In the genomic region with DNA sequence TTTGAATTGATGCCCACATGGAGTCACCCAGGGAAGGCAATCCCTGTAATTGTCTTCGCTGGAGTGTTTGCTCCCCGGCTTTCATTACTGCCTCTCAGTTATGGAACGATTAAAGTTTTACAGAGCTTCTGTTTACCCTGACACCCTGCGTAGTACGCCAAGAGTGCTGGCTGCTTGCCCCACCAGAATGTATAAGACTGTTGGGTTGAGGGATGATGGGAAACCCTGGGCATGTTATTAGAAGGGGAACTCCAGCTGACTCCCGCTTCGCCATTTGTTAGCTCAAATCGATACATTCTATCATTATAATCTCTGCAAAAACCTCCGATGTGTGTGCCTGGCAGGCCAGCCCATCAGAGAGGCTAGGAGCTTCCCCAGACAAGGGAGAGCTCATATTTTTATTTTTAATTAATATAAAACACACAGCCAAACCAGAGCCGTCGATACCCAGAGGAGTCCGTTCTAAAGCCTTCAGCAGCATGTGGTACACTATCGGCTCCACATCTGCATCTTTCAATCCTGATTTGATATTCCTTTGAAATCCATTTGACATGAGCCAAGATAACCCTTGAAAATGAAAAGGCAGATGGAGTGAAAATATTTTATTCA, we compare ENCODE assay signal across 21 mouse cellular contexts.
A peak's percentile ranks its signal among the peaks of the same experiment; 100 is the strongest.
DNase-seq lines count a peak whose midpoint lies in the region; ATAC-seq and TF ChIP-seq lines count a peak whose summit lies in the region.
"Had no signal": no experiment of that assay in that cellular context is flagged by ENCODE, and none has a peak within 500 bp of the region (broad histone marks: within the 10 kb centered on the region; RNA-seq: fewer than 3 reads in every experiment).

No protein-coding gene starts in this region.

- H3K9me3 ChIP-seq in midbrain, embryonic 15.5 days: no peaks in the 10 kb centered on the region
- H3K9me3 ChIP-seq: embryonic facial prominence, embryonic 10.5 days; neural tube, embryonic 12.5 days; stomach, embryonic 15.5 days had no signal

- peak overlapping the region; percentile 38; the same call in 1 of the 2 replicates for H3K27ac ChIP-seq in midbrain, embryonic 15.5 days
- H3K27ac ChIP-seq: embryonic facial prominence, embryonic 10.5 days; kidney, postnatal 0 days; neural tube, embryonic 12.5 days; stomach, embryonic 15.5 days had no signal

- no peak overlapping the region; the same call in 1 of the 2 replicates for H3K4me3 ChIP-seq in midbrain, embryonic 15.5 days
- H3K4me3 ChIP-seq: embryonic facial prominence, embryonic 10.5 days; neural tube, embryonic 12.5 days; stomach, embryonic 15.5 days had no signal

- H3K36me3 ChIP-seq in midbrain, embryonic 15.5 days (replicated peaks): no peaks in the 10 kb centered on the region
- H3K36me3 ChIP-seq: embryonic facial prominence, embryonic 10.5 days; neural tube, embryonic 12.5 days; stomach, embryonic 15.5 days had no signal

- no peaks in the 10 kb centered on the region for H3K27me3 ChIP-seq in midbrain, embryonic 15.5 days (replicated peaks)
- H3K27me3 ChIP-seq: neural tube, embryonic 12.5 days; stomach, embryonic 15.5 days had no signal

- intact Hi-C loops in left cerebral cortex, postnatal 14 days (cut with DNase I): no loop called here

- ATAC-seq in frontal cortex, adult (ENCODE audit: low TSS enrichment): 0 out of 2 replicates have a peak, but pooled peaks have one; percentile 31
- peak; percentile 70 for ATAC-seq in midbrain, embryonic 15.5 days (replicated peaks)
- ATAC-seq in megakaryocyte-erythroid progenitor cell, adult 5-6 weeks (replicated peaks; ENCODE audit: low FRiP score, low TSS enrichment, poor library complexity, severe bottlenecking): no peak
- ATAC-seq: liver, postnatal 0 days had no signal

- no peak for TF ChIP-seq CTCF in brain, embryonic 14.5 days (IDR thresholded peaks at IDR 0.05; ENCODE audit: borderline replicate concordance, extremely low read depth, insufficient read depth, insufficient read length)

- WGBS in midbrain, embryonic 15.5 days: 60% methylated on average over 13 of the region's 13 CpGs

- no peak for DNase-seq in frontal cortex, adult 2 months (ENCODE audit: extremely low spot score in 1 of 2, low spot score in 1 of 2)
- DNase-seq in left cerebral cortex, postnatal 14 days (ENCODE audit: low spot score in 2 of 2): peak; percentile 12 to 13
- no peak for DNase-seq in left cerebral cortex, adult 18-20 months (ENCODE audit: low spot score in 2 of 2)
- DNase-seq in brain, embryonic 14.5 days (ENCODE audit: low read depth): peak; percentile 89
- no peak for DNase-seq in yolk sac, embryonic 10.5 days (ENCODE audit: low spot score)
- DNase-seq: adrenal gland, adult 2 months; cerebellum, adult 2 months; heart, postnatal 4 days; kidney, adult 11 months; layer of hippocampus, adult 9-11 months; liver; liver, postnatal 0 days; lung, postnatal 36 days; thymus, postnatal 14 days had no signal

- no peak for TF ChIP-seq POLR2A in brain, embryonic 14.5 days (IDR thresholded peaks at IDR 0.05; ENCODE audit: borderline replicate concordance, extremely low read depth, insufficient read depth, insufficient read length, poor library complexity, severe bottlenecking)

- H3K4me1 ChIP-seq in midbrain, embryonic 15.5 days: peaks cover 14% of the 10 kb centered on the region; the same call in 1 of the 2 replicates
- H3K4me1 ChIP-seq: embryonic facial prominence, embryonic 10.5 days; neural tube, embryonic 12.5 days; stomach, embryonic 15.5 days had no signal

- H3K4me2 ChIP-seq in midbrain, embryonic 15.5 days: peak overlapping the region; percentile 24
- H3K4me2 ChIP-seq: neural tube, embryonic 12.5 days; stomach, embryonic 15.5 days had no signal

- no peak overlapping the region for H3K9ac ChIP-seq in midbrain, embryonic 15.5 days
- H3K9ac ChIP-seq: liver, postnatal 0 days; neural tube, embryonic 12.5 days; stomach, embryonic 15.5 days had no signal

Comparison
In these comparisons a context has a peak if more than half of its experiments do, and no peak if none do; other contexts are left out.
1. DNase-seq: peak in left cerebral cortex, postnatal 14 days (2 of 2) and brain, embryonic 14.5 days (single experiment); none in frontal cortex, adult 2 months (0 of 2), left cerebral cortex, adult 18-20 months (0 of 2) and yolk sac, embryonic 10.5 days (single experiment).